Mouse (Mus musculus) stomach, embryonic 16.5 days (tissue): Measurements from ENCODE around the gene Luc7l3. TPM values are rescaled to one million over a fixed set of nuclear protein-coding genes. Genes with fewer than 3 reads are reported as not detected.

Experiments
- ATAC-seq: fragments of 200-750 bp; cut with Nextera tagmentation; 2 replicates; pipeline ENCODE4 v1.8.0; 2017; ENCODE audit warnings: moderate number of reproducible peaks, moderate TSS enrichment; ENCODE audit not compliant: insufficient read depth, low FRiP score
- H3K27ac ChIP-seq: fragments of 300-500 bp; sonication (generic); 2 replicates; pipeline ENCODE4 v1.5.1; 2014; ENCODE audit warnings: low read length
- H3K27me3 ChIP-seq: fragments of 300-500 bp; sonication (generic); 2 replicates; pipeline ENCODE4 v1.6.1; 2014; ENCODE audit warnings: low read length, control low read depth, mixed read lengths; ENCODE audit not compliant: control insufficient read depth, insufficient read depth
- H3K36me3 ChIP-seq: fragments of 300-500 bp; sonication (generic); 2 replicates; pipeline ENCODE4 v1.6.1; 2014; ENCODE audit warnings: low read length; ENCODE audit not compliant: control insufficient read depth, insufficient read depth
- H3K4me1 ChIP-seq: fragments of 300-500 bp; sonication (generic); 2 replicates; pipeline ENCODE4 v1.6.1; 2014; ENCODE audit warnings: low read length, control low read depth, mixed read lengths; ENCODE audit not compliant: control insufficient read depth, insufficient read depth
- H3K4me2 ChIP-seq: fragments of 300-500 bp; sonication (generic); 2 replicates; pipeline ENCODE4 v1.6.1; 2014; ENCODE audit warnings: low read depth, low read length, mixed read lengths
- H3K4me3 ChIP-seq: fragments of 300-500 bp; sonication (generic); replicated peaks from 2 replicates; pipeline ENCODE4 v1.5.1; 2014; ENCODE audit warnings: mild to moderate bottlenecking, low read length
- H3K9ac ChIP-seq: fragments of 300-500 bp; sonication (generic); 2 replicates; pipeline ENCODE4 v1.6.1; 2014; ENCODE audit warnings: low read length
- H3K9me3 ChIP-seq: fragments of 300-500 bp; sonication (generic); replicated peaks from 2 replicates; pipeline ENCODE4 v1.6.1; 2016; ENCODE audit warnings: low read length, control low read depth; ENCODE audit not compliant: control insufficient read depth
- WGBS: fragments of 180-500 bp; shearing (Covaris S2); extraction: QIAGEN DNeasy Blood & Tissue Kit; methylation state at CpG from one replicate; pipeline ENCODE4 v1.1.7; 2014; 5-methylcytosine and 5-hydroxymethylcytosine counted together
- polyA plus RNA-seq: library from polyadenylated mRNA; unstranded; fragments of >200 nt; fragmentation: Nextera tagmentation; extraction: Ambion mirVana; gene quantifications from 2 replicates; pipeline ENCODE4 v1.2.1, GENCODE M21; 2015

Gene Luc7l3
- polyA plus RNA-seq, 1 experiment from 2014 or later, result 112 TPM

GRCm38 (mm10) chr11:94355521-94356217, 33.9 kb upstream of the Luc7l3 start:
- H3K9ac ChIP-seq, result no peak overlapping the region
- no peaks in the 10 kb centered on the region for H3K9me3 ChIP-seq
- ATAC-seq, result no peak
- 68% methylated on average over 9 of the region's 9 CpGs for WGBS
- no peak overlapping the region for H3K4me3 ChIP-seq
- H3K27me3 ChIP-seq, result no peaks in the 10 kb centered on the region
- H3K27ac ChIP-seq, result no peak overlapping the region
- no peaks in the 10 kb centered on the region for H3K4me1 ChIP-seq
- H3K4me2 ChIP-seq, result no peak overlapping the region
- no peaks in the 10 kb centered on the region for H3K36me3 ChIP-seq

GRCm38 (mm10) chr11:94351094-94351493, 29.3 kb upstream of the Luc7l3 start:
- no peak for ATAC-seq
- Histone ChIP-seq H3K36me3 (no peaks in the 10 kb centered on the region), H3K4me2 (no peak overlapping the region), H3K9ac (no peak overlapping the region), H3K27me3 (no peaks in the 10 kb centered on the region), H3K27ac (no peak overlapping the region), H3K9me3 (no peaks in the 10 kb centered on the region), H3K4me3 (no peak overlapping the region), H3K4me1 (peaks cover 15% of the 10 kb centered on the region)
- 34% methylated on average over 3 of the region's 3 CpGs for WGBS

GRCm38 (mm10) chr11:94350337-94350736, 28.5 kb upstream of the Luc7l3 start:
- WGBS, result 54% methylated on average over 1 of the region's 1 CpGs

GRCm38 (mm10) chr11:94349839-94350238, 28.1 kb upstream of the Luc7l3 start:
- H3K9me3 ChIP-seq, result no peaks in the 10 kb centered on the region
- 86% methylated on average over 2 of the region's 2 CpGs for WGBS
- H3K36me3 ChIP-seq, result no peaks in the 10 kb centered on the region
- H3K27me3 ChIP-seq, result no peaks in the 10 kb centered on the region
- H3K27ac ChIP-seq, result no peak overlapping the region
- no peak overlapping the region for H3K4me2 ChIP-seq
- peaks cover 20% of the 10 kb centered on the region for H3K4me1 ChIP-seq
- no peak for ATAC-seq
- no peak overlapping the region for H3K4me3 ChIP-seq
- no peak overlapping the region for H3K9ac ChIP-seq

More at GRCm38 (mm10) chr11:94350337-94350736, 28.5 kb upstream of the Luc7l3 start:
- H3K9me3 ChIP-seq, result no peaks in the 10 kb centered on the region
- H3K27ac ChIP-seq, result no peak overlapping the region
- H3K4me3 ChIP-seq, result no peak overlapping the region
- H3K36me3 ChIP-seq, result no peaks in the 10 kb centered on the region
- no peak overlapping the region for H3K4me2 ChIP-seq
- no peak overlapping the region for H3K9ac ChIP-seq
- H3K4me1 ChIP-seq, result peaks cover 20% of the 10 kb centered on the region
- no peak for ATAC-seq
- no peaks in the 10 kb centered on the region for H3K27me3 ChIP-seq

GRCm38 (mm10) chr11:94347063-94347575, 25.3 kb upstream of the Luc7l3 start:
- H3K4me3 ChIP-seq, result no peak overlapping the region
- H3K27ac ChIP-seq, result peak overlapping the region; percentile 80
- ATAC-seq, result no peak
- no peak overlapping the region for H3K9ac ChIP-seq
- peaks cover 24% of the 10 kb centered on the region for H3K4me1 ChIP-seq
- no peak overlapping the region; the same call in 1 of the 2 replicates for H3K4me2 ChIP-seq
- H3K27me3 ChIP-seq, result no peaks in the 10 kb centered on the region
- 59% methylated on average over 7 of the region's 7 CpGs for WGBS
- H3K9me3 ChIP-seq, result no peaks in the 10 kb centered on the region
- H3K36me3 ChIP-seq, result no peaks in the 10 kb centered on the region

GRCm38 (mm10) chr11:94346611-94347010, 24.8 kb upstream of the Luc7l3 start:
- 19% methylated on average over 3 of the region's 3 CpGs for WGBS
- no peaks in the 10 kb centered on the region for H3K27me3 ChIP-seq
- peak; percentile 90 for ATAC-seq
- H3K4me2 ChIP-seq, result no peak overlapping the region; the same call in 1 of the 2 replicates
- H3K9me3 ChIP-seq, result no peaks in the 10 kb centered on the region
- H3K9ac ChIP-seq, result no peak overlapping the region
- peak overlapping the region; percentile 80 for H3K27ac ChIP-seq
- no peak overlapping the region for H3K4me3 ChIP-seq
- no peaks in the 10 kb centered on the region for H3K36me3 ChIP-seq
- peaks cover 27% of the 10 kb centered on the region for H3K4me1 ChIP-seq

- H3K4me3 ChIP-seq, result no peak overlapping the region
- no peaks in the 10 kb centered on the region for H3K36me3 ChIP-seq
- peaks cover 28% of the 10 kb centered on the region for H3K4me1 ChIP-seq
- no peak overlapping the region for H3K9ac ChIP-seq
- no peak for ATAC-seq
- no peaks in the 10 kb centered on the region for H3K9me3 ChIP-seq
- H3K27ac ChIP-seq, result peak overlapping the region; percentile 75
- no peaks in the 10 kb centered on the region for H3K27me3 ChIP-seq
- 73% methylated on average over 10 of the region's 10 CpGs for WGBS
- no peak overlapping the region for H3K4me2 ChIP-seq
Measured at GRCm38 (mm10) chr11:94345926-94346325, 24.1 kb upstream of the Luc7l3 start.

- no peak overlapping the region for H3K27ac ChIP-seq
- no peak overlapping the region for H3K9ac ChIP-seq
- H3K4me3 ChIP-seq, result no peak overlapping the region
- H3K27me3 ChIP-seq, result no peaks in the 10 kb centered on the region
- no peak for ATAC-seq
- peaks cover 32% of the 10 kb centered on the region for H3K4me1 ChIP-seq
- H3K9me3 ChIP-seq, result no peaks in the 10 kb centered on the region
- no peak overlapping the region for H3K4me2 ChIP-seq
- peaks cover 6% of the 10 kb centered on the region; the same call in 1 of the 2 replicates for H3K36me3 ChIP-seq
- 48% methylated on average over 1 of the region's 1 CpGs for WGBS
Measured at GRCm38 (mm10) chr11:94344470-94344869, 22.7 kb upstream of the Luc7l3 start.

GRCm38 (mm10) chr11:94343955-94344358, 22.2 kb upstream of the Luc7l3 start:
- H3K27me3 ChIP-seq, result no peaks in the 10 kb centered on the region
- no peaks in the 10 kb centered on the region for H3K9me3 ChIP-seq
- peaks cover 11% of the 10 kb centered on the region; the same call in 1 of the 2 replicates for H3K36me3 ChIP-seq
- no peak overlapping the region for H3K27ac ChIP-seq
- no peak for ATAC-seq
- H3K4me1 ChIP-seq, result peaks cover 32% of the 10 kb centered on the region
- WGBS, result 37% methylated on average over 5 of the region's 5 CpGs
- H3K4me3 ChIP-seq, result no peak overlapping the region
- no peak overlapping the region for H3K9ac ChIP-seq
- H3K4me2 ChIP-seq, result no peak overlapping the region
